8 mouse cellular contexts compared by ENCODE assay signal in the genomic region with DNA sequence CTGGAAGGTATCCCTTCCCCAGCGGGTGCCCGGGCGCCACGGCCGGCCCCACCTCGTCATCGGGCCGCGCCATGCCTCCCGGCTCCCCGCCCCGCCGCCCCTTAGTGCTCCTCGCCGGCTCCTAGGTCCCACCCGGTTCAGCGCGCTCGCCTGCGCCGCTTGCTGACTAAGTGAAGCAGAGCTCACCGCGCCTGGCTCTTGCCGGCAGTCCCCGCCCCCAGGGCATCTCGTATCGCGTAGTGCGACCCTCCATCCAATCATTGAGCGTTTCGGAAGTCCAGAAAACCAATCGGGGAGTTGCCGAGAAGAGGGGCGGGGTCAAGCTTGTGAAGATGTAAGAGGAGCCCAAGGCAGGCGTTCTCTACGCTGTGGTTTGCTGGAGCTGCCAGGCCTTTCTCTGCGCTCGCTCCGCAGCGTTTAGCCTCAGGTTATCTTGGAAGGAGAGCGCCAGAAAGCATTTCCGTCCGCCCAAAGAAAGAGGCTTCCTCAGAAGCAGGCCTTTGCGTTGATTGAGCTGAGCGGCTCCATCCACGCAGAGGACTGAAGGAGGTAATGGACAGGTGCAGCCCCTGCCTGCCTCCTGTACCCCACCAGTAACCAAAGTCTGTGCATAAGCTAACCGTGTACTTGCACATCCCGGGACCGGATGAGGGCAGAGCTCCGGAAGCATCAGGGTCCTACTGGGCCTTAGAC. TPM values are rescaled to one million over a fixed set of nuclear protein-coding genes. Genes with fewer than 3 reads are reported as not detected.
DNase-seq lines count a peak whose midpoint lies in the region; ATAC-seq lines count a peak whose summit lies in the region.

TSS of gene Flvcr1 (minus strand) at position 138 of the 693 bp plus-strand sequence.

- ATAC-seq in heart, embryonic 13.5 days (ENCODE audit: extremely low read depth, insufficient number of reproducible peaks, low FRiP score, low TSS enrichment): peak; percentile 99
- peak; percentile 99 for ATAC-seq in liver, embryonic 12.5 days
- ATAC-seq in stomach, embryonic 15.5 days (ENCODE audit: insufficient read depth, low FRiP score, low read depth): peak; percentile 100

- DNase-seq in CD4-positive, CD25-positive, alpha-beta regulatory T cell, adult 2 months (ENCODE audit: low read depth, low spot score): peak; percentile 99
- peak; percentile 93 for DNase-seq in fat pad, adult 2 months (ENCODE audit: extremely low read depth, low read depth, low spot score)
- peak; percentile 99 for DNase-seq in kidney, postnatal 10 days
- DNase-seq in natural killer cell, adult 2 months (ENCODE audit: low spot score in 2 of 2): peak; percentile 95 to 97

- H3K4me1 ChIP-seq in brown adipose tissue, adult 24 weeks (ENCODE audit: control insufficient read depth, insufficient read depth, insufficient read length, low read length): 0 out of 2 replicates have a peak, but pooled peaks cover 3% of the 10 kb centered on the region
- peaks cover 28% of the 10 kb centered on the region for H3K4me1 ChIP-seq in heart, embryonic 13.5 days
- H3K4me1 ChIP-seq in liver, embryonic 12.5 days: peaks cover 31% of the 10 kb centered on the region
- H3K4me1 ChIP-seq in stomach, embryonic 15.5 days: peaks cover 17% of the 10 kb centered on the region

- H3K36me3 ChIP-seq in heart, embryonic 13.5 days: peaks cover 8% of the 10 kb centered on the region
- peaks cover 8% of the 10 kb centered on the region for H3K36me3 ChIP-seq in liver, embryonic 12.5 days
- H3K36me3 ChIP-seq in stomach, embryonic 15.5 days: 0 out of 2 replicates have a peak, but pooled peaks cover 4% of the 10 kb centered on the region

- H3K27ac ChIP-seq in brown adipose tissue, adult 24 weeks (replicated peaks; ENCODE audit: low read depth, low read length): no peak within 1 kb of the TSS
- H3K27ac ChIP-seq in heart, embryonic 13.5 days (replicated peaks): peak within 1 kb of the TSS; percentile 93
- peak within 1 kb of the TSS; percentile 86 for H3K27ac ChIP-seq in liver, embryonic 12.5 days
- H3K27ac ChIP-seq in stomach, embryonic 15.5 days: peak within 1 kb of the TSS; percentile 87

- WGBS in heart, embryonic 13.5 days: under 1% methylated on average over 50 of the region's 50 CpGs
- under 1% methylated on average over 50 of the region's 50 CpGs for WGBS in liver, embryonic 12.5 days (ENCODE audit: insufficient replicate concordance)
- WGBS in stomach, embryonic 15.5 days: under 1% methylated on average over 50 of the region's 50 CpGs

- H3K9ac ChIP-seq in heart, embryonic 13.5 days: peak within 1 kb of the TSS; percentile 96
- peak within 1 kb of the TSS; percentile 89 for H3K9ac ChIP-seq in liver, embryonic 12.5 days
- peak within 1 kb of the TSS; percentile 83 for H3K9ac ChIP-seq in stomach, embryonic 15.5 days

- no peaks in the 10 kb centered on the region for H3K9me3 ChIP-seq in heart, embryonic 13.5 days
- no peaks in the 10 kb centered on the region for H3K9me3 ChIP-seq in liver, embryonic 12.5 days (replicated peaks)
- no peaks in the 10 kb centered on the region for H3K9me3 ChIP-seq in stomach, embryonic 15.5 days

- H3K27me3 ChIP-seq in heart, embryonic 13.5 days (replicated peaks): no peaks in the 10 kb centered on the region
- no peaks in the 10 kb centered on the region for H3K27me3 ChIP-seq in liver, embryonic 12.5 days (replicated peaks)
- H3K27me3 ChIP-seq in stomach, embryonic 15.5 days (replicated peaks): no peaks in the 10 kb centered on the region

- peak within 1 kb of the TSS; percentile 98 for H3K4me2 ChIP-seq in heart, embryonic 13.5 days
- H3K4me2 ChIP-seq in liver, embryonic 12.5 days: peak within 1 kb of the TSS; percentile 100
- H3K4me2 ChIP-seq in stomach, embryonic 15.5 days: peak within 1 kb of the TSS; percentile 93

- H3K4me3 ChIP-seq in brown adipose tissue, adult 24 weeks (ENCODE audit: insufficient read depth, low read depth, low read length): peak within 1 kb of the TSS; percentile 65
- peak within 1 kb of the TSS; percentile 84 for H3K4me3 ChIP-seq in heart, embryonic 13.5 days
- peak within 1 kb of the TSS; percentile 84 for H3K4me3 ChIP-seq in liver, embryonic 12.5 days
- peak within 1 kb of the TSS; percentile 75 for H3K4me3 ChIP-seq in stomach, embryonic 15.5 days (replicated peaks)

RNA-seq across cellular contexts. Expression of gene Flvcr1, which starts in this region (rescaled TPM):
- polyA plus RNA-seq in brown adipose tissue, adult 24 weeks (2012; ENCODE audit: insufficient read depth, insufficient read length, missing spikeins): 4.1 and 4.6 TPM in 2 replicates
- polyA plus RNA-seq in heart, embryonic 13.5 days (2015; fragmentation: Nextera tagmentation; extraction: Ambion mirVana): 2.6 and 3.1 TPM in 2 replicates
- 7.5 and 7.6 TPM in 2 replicates for polyA plus RNA-seq in liver, embryonic 12.5 days (2016; fragmentation: Nextera tagmentation; extraction: Ambion mirVana)
- polyA plus RNA-seq in stomach, embryonic 15.5 days (2015; fragmentation: Nextera tagmentation; extraction: Ambion mirVana): 6.4 TPM in 2 replicates
